Mouse (Mus musculus): ENCODE measurements around the gene Gm45713. TPM values are rescaled to one million over a fixed set of nuclear protein-coding genes. Genes with fewer than 3 reads are reported as not detected.

The Gm45713 gene
- total RNA-seq (2015) = not detected in 2 replicates
- total RNA-seq (2017) = not detected in 2 replicates

DNA sequence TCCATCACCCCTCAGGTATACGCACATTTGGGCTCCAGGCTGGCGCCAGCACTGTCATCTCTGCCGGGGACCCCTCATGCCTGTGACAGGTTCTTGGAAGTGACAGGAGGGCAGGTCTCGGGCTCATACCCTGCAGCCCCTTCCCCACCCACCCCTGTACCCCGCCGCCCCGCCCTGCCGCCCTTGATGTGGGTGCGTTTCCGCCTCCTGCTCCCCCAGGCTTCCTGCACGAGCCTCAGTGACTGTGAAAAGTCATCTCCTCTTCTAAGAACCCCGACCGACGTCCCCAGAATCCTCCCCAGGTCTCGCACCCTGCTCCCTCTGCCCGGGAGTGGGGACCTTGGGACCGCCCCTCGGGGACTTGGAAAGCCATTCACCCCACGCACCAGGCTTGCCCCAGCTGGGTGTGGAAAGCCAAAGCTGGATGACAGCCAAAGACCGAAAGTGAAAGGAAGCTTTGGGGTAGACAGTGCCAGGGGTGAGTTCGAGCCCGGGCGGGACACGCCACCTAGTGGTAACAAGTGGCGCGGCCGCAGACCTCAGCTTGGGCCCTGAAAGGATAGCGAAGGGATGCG, at the start of gene Gm45713, which contains the start of gene Flt3l:
TSS of gene Gm45713 (minus strand) at position 239 of the 575 bp plus-strand sequence.
TSS of gene Flt3l (minus strand) at position 440 of the 575 bp plus-strand sequence.
- peak; percentile 93 for ATAC-seq (ENCODE audit: poor library complexity, severe bottlenecking)

DNA sequence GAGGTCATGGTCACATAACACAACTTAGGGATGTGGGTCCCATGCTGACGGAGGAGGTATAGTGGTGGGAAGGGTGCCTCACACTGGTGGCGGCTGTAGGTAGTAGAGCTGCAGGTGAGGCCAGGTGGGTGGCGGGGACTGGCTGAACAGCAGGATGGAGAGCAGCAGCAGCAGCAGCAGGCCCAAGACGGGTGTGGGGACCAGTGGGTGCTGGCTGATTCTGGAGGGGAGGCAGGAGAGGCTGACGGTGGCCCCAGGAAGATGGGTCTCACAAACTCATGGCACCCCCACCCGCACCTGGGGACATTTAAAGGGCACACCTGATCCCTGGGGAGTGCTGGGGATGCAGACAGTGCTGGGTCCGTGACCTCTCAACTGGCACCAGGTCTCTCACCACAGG, 47.6 kb upstream of the Gm45713 start:
- ATAC-seq (ENCODE audit: poor library complexity, severe bottlenecking) = no peak

DNA sequence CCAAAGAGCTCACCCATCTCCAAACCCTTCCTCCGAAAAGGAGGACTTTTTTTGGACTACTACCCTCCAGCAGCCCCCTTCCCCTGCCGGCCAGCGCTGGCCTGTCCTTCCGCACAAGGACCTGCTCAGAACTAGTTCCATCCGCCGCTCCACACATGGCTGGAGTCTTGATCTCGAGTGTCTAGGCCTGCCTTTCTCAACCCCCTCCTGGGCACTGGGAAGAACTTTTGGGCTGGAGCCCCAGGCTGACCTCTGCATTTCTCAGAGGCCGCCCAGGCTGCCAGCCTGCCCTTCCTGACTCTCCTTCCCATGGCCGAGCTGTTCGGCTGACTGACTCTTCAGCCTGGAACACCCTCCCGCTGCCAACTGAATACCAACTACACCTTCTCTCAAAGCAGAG, 46.6 kb upstream of the Gm45713 start:
- peak; percentile 17; the same call in 1 of the 2 replicates for ATAC-seq (ENCODE audit: poor library complexity, severe bottlenecking)

DNA sequence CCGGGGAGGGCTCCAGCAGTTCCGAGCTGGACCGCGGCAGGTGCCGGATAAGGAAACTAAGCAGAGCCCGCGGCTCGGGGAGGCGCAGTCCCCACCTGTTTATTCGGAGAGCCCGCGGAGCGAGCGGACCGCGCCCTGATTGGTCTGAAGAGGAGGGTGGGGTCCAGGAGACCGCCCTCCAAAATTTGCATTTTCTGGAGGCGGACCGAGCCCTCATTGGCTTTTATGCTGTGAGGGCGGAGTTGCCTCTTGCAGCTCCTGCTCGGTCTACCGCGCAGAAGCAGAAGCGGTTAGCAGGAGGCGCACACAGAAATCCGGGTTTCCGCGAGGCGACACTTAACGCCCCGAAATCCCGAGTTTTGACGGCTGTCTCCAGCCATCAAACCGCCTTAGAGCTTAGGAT, 46.2 kb upstream of the Gm45713 start:
- ATAC-seq (ENCODE audit: poor library complexity, severe bottlenecking) = peak; percentile 96

DNA sequence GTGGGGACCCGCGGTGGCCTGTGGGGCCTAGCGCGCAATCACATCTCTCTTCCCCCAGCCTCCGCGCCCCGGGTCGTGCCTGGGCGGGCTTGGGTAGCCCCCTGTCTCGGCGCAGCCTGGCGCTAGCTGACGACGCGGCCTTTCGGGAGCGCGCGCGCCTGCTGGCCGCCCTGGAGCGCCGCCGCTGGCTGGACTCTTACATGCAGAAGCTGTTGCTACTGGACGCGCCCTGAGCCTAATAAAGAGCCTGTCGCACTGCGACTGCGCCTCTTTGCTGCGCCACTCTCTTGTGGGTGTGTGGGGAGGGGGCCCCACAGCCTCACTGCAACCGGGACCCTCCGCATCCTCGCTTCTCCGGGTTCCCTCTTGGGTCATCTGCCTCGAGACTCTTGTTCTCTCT, 45.5 kb upstream of the Gm45713 start:
- no peak for ATAC-seq (ENCODE audit: poor library complexity, severe bottlenecking)

DNA sequence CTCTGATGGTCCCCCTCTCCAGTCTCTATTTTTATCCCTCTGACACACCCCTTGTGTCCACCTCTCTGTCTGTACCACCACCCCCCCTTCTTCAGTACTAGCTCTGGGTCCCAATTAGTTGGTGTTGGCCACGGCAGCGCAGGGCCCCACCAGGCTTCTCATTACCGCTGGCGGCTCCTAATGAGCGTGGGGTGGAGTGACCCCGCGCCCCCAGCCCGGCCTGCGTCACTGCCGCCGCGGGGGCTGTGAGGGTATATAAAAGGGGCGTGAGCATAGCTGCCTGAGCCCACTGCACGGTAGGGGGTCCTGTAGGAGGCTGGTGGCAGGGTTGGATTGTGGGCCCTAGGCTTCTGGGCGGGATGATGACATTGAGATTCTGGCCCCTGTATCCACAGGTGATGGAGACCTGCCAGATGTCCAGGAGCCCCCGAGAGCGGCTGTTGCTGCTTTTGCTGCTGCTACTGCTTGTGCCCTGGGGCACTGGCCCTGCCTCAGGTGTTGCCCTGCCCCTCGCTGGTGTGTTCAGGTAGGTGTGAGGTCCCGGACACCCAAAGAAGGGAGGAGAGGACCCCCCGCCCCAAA, 45.0 kb upstream of the Gm45713 start, which contains the start of gene Pth2:
TSS of gene Pth2 (plus strand) at position 100 of the 582 bp plus-strand sequence.
- no peak for ATAC-seq (ENCODE audit: poor library complexity, severe bottlenecking)

DNA sequence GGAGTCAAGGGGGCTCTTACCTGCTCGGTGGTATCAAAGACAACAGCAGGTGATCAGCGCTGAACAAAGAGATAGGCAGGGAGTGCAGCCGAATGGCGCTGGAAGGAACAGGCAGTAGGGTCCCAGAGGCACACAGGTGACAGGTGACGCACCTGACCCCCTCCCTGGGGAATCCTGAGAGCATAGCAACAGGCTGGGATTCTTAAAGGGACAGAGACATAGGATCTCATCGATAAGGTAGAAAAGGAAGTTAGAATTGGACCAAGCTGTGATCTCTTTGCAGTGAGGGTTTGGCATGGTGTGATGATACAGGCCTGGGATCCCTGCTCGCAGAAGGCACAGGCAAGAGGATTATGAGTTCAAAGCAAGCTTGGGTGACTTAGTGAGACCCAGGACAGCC, 43.4 kb upstream of the Gm45713 start, which contains the start of gene Gfy:
TSS of gene Gfy (minus strand) at position 101 of the 400 bp plus-strand sequence.
- ATAC-seq (ENCODE audit: poor library complexity, severe bottlenecking) = no peak

DNA sequence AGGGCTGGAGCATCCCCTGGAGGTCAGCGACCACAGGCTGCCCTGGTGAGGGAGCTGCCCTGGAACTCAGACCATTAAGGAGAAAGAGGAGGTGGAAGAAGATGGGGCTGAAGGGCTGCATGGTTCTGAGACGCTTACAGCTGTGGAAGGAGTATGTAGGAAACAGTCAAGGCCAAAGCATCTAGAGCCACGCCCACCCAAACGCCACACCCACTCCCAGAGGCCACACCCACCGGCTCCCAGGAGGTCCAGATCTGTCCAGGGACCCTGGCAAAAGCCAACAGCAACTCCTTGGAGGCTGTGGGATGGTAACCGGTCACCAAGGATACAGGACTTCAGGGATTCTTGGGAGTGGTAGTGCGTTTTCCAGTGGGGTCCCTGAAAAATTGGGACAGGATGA, 42.5 kb upstream of the Gm45713 start:
- ATAC-seq (ENCODE audit: poor library complexity, severe bottlenecking) = no peak

DNA sequence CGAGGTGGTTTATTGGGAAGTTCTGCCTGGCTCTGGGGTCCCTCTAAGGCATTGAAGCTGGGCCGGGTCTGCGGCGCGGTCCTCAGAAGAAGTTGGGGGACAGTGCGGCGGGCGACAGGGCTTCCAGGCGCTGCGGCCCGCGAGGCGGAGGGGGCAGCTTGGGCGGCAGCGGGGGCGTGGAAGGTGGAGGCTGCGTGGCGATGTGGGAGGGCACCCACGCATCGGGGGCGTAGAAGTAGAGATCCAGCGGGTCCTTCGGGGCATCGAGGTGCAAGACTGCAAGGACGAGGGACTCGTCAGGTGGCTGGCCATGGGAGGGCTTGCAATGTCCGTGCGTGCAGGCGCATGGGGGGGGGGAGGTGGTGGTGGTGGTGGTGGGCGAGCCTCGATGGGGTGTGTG, 40.3 kb upstream of the Gm45713 start:
- no peak for ATAC-seq (ENCODE audit: poor library complexity, severe bottlenecking)

DNA sequence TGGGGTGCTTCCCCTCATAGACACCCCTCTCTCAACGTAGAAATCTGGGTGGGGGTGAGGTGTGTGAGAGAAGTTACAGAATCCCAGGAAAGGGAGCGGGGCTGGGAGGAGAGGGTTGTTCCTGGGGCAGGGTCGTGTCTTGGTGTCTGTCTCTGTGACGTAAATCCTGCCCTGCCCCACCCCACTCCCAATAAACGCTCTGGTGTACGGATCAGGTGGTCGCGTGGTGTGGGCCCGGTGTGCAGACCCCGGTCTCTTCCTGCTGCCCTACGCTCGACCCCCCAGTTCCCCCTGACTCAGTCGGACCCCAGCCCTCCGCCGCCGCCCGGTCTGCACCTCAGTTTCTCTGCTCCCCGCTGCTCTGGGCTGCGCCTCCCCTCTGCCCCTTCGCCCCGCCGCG, 39.9 kb upstream of the Gm45713 start:
- no peak for ATAC-seq (ENCODE audit: poor library complexity, severe bottlenecking)

DNA sequence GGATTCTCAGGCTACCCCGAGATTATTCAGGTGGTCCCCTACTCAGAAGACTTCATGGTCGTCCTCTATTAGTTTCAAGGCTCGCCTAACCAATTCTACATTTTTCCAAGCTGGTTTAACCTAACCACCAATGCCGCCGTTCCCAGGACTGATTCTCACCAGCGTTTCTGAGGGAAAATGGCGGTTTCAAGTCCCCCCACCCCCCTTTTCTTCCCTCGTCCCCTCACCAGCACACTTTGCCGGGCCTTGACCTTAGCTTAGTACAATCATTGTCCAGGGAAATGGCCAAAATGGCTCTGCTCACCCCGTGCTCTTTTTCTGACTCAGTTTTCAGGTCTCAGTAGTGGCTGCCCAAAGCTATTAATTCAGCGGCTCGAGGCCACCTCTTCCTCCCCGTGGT, 39.4 kb upstream of the Gm45713 start:
- no peak for ATAC-seq (ENCODE audit: poor library complexity, severe bottlenecking)

DNA sequence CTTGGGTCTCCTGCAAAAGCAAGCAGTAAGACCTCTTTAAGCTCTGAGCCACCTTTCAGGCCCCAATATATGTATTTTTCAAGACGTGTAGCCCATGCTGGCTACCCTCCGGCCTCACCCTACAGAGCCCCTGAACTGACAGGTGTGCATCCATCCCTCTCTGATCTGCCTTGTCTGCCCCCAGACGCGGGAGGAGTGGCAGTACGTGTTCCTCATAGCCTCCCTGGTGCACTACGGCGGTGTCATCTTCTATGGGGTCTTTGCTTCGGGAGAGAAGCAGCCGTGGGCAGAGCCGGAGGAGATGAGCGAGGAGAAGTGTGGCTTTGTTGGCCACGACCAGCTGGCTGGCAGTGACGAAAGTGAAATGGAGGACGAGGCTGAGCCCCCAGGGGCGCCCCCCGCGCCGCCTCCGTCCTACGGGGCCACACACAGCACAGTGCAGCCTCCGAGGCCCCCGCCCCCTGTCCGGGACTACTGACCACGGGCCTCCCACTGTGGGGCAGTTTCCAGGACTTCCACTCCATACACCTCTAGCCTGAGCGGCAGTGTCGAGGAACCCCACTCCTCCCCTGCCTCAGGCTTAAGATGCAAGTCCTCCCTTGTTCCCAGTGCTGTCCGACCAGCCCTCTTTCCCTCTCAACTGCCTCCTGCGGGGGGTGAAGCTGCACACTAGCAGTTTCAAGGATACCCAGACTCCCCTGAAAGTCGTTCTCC, 38.7 kb upstream of the Gm45713 start:
- ATAC-seq (ENCODE audit: poor library complexity, severe bottlenecking) = 0 out of 2 replicates have a peak, but pooled peaks have one; percentile 4

DNA sequence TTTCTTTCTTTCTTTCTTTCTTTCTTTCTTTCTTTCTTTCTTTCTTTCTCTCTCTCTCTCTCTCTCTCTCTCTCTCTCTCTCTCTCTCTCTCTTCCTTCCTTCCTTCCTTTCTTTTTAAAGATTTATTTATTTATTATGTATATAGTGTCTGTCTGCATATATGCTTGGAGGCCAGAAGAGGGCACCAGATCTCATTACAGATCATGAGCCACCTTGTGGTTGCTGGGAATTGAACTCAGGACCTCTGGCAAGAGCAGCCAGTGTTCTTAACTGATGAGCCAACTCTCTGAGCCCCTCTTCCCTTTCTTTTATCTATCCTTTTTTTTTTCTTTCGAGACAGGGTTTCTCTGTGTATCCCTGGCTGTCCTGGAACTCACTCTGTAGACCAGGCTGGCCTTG, 37.7 kb upstream of the Gm45713 start:
- 0 out of 2 replicates have a peak, but pooled peaks have one; percentile 31 for ATAC-seq (ENCODE audit: poor library complexity, severe bottlenecking)

DNA sequence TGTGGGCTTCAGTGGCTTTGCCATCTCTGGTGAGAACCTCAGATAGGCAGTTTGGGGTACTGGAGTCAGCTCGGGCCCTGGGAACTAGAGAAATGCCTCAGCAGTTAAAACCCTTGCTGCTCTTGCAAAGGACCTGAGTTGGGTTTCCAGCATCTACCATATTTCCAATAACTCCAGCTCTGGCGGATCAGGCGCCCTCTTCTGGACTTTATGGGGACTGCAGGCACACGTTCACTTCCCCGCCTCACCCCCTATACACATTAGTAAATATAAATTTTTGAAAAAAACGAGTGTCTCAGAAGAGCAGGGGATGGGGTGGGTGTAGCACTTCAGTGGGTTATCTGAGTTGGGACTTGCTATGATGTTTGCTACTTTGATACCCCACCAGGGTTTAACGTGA, 36.9 kb upstream of the Gm45713 start:
- ATAC-seq (ENCODE audit: poor library complexity, severe bottlenecking) = peak; percentile 48

DNA sequence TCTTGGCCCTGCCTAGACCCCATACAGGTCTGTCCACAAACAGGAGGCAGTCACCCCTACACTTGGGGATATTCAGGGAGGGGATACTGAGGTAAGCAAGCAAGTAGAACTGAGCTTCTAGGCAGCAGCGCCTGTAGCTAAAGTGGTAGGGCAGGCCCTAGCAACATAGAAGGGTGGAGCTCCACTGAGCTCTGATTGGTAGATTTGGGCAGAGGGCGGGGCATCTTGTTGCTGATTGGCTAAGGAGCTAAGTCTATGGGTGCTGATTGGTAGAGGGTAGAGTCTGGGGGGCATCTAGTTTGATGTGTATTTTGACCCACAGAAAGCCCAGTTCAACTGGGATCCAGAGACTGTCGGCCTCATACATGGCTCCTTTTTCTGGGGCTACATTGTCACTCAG, 33.5 kb upstream of the Gm45713 start:
- ATAC-seq (ENCODE audit: poor library complexity, severe bottlenecking) = no peak

DNA sequence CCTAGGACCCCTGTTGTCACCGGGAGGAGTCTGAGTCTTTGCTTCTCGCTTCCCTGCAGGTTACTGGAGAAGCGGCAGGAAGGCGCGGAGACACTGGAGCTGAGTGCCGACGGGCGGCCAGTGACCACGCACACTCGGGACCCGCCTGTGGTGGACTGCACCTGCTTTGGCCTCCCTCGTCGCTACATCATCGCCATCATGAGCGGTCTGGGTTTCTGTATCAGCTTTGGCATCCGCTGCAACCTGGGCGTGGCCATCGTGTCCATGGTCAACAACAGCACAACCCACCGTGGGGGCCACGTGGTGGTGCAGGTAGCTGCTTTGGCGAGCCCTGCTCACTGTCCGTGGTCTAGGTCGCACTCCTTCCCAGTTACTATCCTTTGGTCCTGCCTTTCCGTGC, 32.6 kb upstream of the Gm45713 start:
- ATAC-seq (ENCODE audit: poor library complexity, severe bottlenecking) = no peak

DNA sequence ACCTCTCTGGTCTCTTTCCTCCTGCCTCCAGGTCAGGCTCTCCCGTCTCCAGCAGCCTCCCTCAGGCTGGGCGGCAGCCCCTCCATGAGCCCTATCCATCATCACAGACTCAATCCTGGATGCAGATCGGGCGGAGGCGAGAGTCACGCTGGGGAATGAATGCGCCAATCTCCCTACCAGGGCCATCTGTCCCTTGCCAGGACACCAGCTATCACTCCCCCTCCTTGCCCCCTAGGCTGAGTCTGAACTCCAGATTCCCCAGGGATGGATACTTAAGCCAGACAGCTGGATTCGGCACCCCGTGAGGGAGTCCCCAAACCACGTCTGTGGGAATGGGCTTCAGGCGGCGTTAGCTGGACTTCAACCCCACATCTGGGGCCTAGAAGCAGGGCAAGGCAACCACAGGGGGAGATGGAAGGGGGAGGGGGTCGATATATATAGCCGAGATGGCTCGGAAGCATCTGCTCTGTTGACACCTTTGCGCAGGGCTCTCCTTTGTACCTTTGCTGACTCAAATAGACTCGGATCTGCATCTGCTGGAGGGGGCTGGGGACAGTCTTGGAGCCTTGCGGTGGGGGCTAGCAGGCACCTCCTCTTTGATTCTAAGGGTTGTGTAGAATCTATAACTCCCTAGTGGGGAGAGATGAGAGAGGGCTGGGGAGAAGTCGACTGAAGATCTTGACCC, 31.9 kb upstream of the Gm45713 start:
- no peak for ATAC-seq (ENCODE audit: poor library complexity, severe bottlenecking)

DNA sequence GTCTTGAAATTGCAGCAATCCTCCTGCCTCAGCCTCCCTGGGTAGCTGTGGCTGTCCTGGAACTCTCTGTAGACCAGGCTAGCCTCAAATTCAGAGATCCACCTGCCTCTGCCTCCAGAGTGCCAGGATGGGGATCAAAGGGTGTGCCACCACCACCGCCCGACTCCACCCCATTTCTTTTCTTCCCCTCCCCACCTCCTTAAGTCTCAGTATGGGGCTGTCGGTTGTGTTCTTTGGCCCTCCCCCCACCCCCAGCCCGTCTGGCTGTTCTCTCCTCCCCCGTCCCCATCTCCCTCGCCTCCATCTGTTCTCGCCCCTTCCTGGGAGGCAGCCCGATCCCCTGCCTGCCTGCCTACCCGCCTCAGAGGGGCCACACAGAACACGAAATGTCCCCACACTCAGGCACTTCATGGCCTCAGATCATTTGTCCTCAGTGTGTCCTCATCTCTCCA, 30.9 kb upstream of the Gm45713 start:
- ATAC-seq (ENCODE audit: poor library complexity, severe bottlenecking) = no peak

DNA sequence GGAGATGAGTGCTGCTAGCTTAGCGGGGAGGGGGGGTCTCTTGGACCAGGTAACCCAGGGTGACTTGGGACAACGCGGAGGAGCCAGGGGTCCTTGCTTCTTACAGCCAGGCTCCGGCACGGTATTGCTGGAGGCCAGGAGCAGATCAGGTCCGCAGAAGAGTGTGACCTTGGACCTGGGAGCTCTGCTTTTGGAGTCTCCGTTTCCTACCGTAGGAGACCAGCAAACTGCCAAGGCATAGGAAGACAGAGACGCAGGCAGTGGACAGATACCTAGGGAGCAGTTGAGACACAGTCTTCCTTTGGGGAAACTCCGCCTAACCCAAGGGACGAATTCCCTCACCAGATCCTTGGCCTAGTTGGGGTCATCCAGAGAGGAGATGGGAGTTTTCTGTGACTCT, 29.7 kb upstream of the Gm45713 start:
- ATAC-seq (ENCODE audit: poor library complexity, severe bottlenecking) = no peak

DNA sequence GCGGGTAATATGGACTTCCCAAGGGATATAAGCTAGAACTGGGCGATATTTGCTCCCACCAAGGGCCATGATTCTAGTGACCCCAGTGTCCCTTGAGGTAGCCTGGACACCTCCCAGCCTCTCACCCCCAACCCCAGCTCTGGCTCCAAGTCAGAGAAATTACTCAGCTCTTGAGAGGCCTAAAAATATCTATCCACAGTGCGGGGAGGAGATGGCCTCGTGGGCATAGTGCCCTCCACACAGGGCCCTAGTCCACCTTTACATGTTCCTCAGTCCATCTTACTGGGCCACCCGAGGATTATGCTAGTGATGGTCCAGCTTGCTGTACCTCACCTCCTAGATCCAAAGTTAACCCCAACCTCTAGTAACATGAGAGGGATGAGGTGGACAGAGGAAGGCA, 28.8 kb upstream of the Gm45713 start:
- no peak for ATAC-seq (ENCODE audit: poor library complexity, severe bottlenecking)

All from megakaryocyte, adult 5-6 weeks (primary cell).